ENCODE assay signal across 11 mouse cellular contexts in genomic region chr1:20700011-20700410, GRCm38 (mm10). TPM values are rescaled to one million over a fixed set of nuclear protein-coding genes. Genes with fewer than 3 reads are reported as not detected.
DNase-seq lines count a peak whose midpoint lies in the region; ATAC-seq and TF ChIP-seq lines count a peak whose summit lies in the region.
"Had no signal": no experiment of that assay in that cellular context is flagged by ENCODE, and none has a peak within 500 bp of the region (broad histone marks: within the 10 kb centered on the region; RNA-seq: fewer than 3 reads in every experiment).

No protein-coding gene starts in this region.

- DNase-seq in CD4-positive, CD25-positive, alpha-beta regulatory T cell, adult 2 months (ENCODE audit: low read depth, low spot score) = peak; percentile 14
- no peak for DNase-seq in heart, postnatal 0 days (ENCODE audit: low spot score)
- DNase-seq in heart, adult 9 months (ENCODE audit: low spot score in 2 of 2) = no peak
- peak; percentile 54 for DNase-seq in midbrain, postnatal 0 days (ENCODE audit: low spot score)
- DNase-seq in midbrain, embryonic 11.5 days (ENCODE audit: low spot score, missing footprints) = no peak
- DNase-seq in stomach, postnatal 0 days (ENCODE audit: low spot score) = no peak
- no peak for DNase-seq in spleen, postnatal 4 days (ENCODE audit: low spot score in 2 of 2)
- DNase-seq: liver, embryonic 13.5 days had no signal

- H3K9ac ChIP-seq in heart, postnatal 0 days (replicated peaks; ENCODE audit: low read depth, low read length) = no peak overlapping the region
- H3K9ac ChIP-seq in midbrain, postnatal 0 days (replicated peaks; ENCODE audit: low read length, poor library complexity, severe bottlenecking) = no peak overlapping the region
- no peak overlapping the region for H3K9ac ChIP-seq in midbrain, embryonic 11.5 days (ENCODE audit: low read length)
- no peak overlapping the region for H3K9ac ChIP-seq in stomach, postnatal 0 days (ENCODE audit: low read length)
- H3K9ac ChIP-seq: liver, embryonic 13.5 days had no signal

- no peak for ATAC-seq in CD4-positive, CD25-positive, alpha-beta regulatory T cell, adult 4 months
- ATAC-seq in heart, postnatal 0 days (ENCODE audit: insufficient read depth, low read depth) = no peak
- no peak for ATAC-seq in midbrain, postnatal 0 days (ENCODE audit: low FRiP score)
- no peak for ATAC-seq in midbrain, embryonic 11.5 days (ENCODE audit: low FRiP score)
- ATAC-seq in stomach, postnatal 0 days (ENCODE audit: low FRiP score, low TSS enrichment) = no peak

- H3K27ac ChIP-seq in heart, postnatal 0 days (ENCODE audit: low read depth) = no peak overlapping the region
- H3K27ac ChIP-seq in midbrain, postnatal 0 days (ENCODE audit: low read depth, low read length) = no peak overlapping the region
- H3K27ac ChIP-seq in midbrain, embryonic 11.5 days (ENCODE audit: low read depth, low read length) = no peak overlapping the region
- H3K27ac ChIP-seq in stomach, postnatal 0 days (replicated peaks) = no peak overlapping the region
- H3K27ac ChIP-seq: liver, embryonic 13.5 days had no signal

- H3K9me3 ChIP-seq in heart, postnatal 0 days (replicated peaks; ENCODE audit: control insufficient read depth, low read length) = no peaks in the 10 kb centered on the region
- H3K9me3 ChIP-seq in midbrain, postnatal 0 days (ENCODE audit: low read length) = no peaks in the 10 kb centered on the region
- H3K9me3 ChIP-seq in midbrain, embryonic 11.5 days (ENCODE audit: control insufficient read depth, low read length) = no peaks in the 10 kb centered on the region
- H3K9me3 ChIP-seq in stomach, postnatal 0 days (ENCODE audit: control insufficient read depth, low read length) = no peaks in the 10 kb centered on the region
- H3K9me3 ChIP-seq: liver, embryonic 13.5 days had no signal

- H3K4me3 ChIP-seq in heart, postnatal 0 days (ENCODE audit: low read depth, low read length) = no peak overlapping the region
- no peak overlapping the region for H3K4me3 ChIP-seq in midbrain, postnatal 0 days (ENCODE audit: low read depth, low read length)
- H3K4me3 ChIP-seq in midbrain, embryonic 11.5 days (ENCODE audit: low read depth, low read length) = no peak overlapping the region
- H3K4me3 ChIP-seq in stomach, postnatal 0 days (ENCODE audit: low read depth, low read length) = no peak overlapping the region
- H3K4me3 ChIP-seq: liver, embryonic 13.5 days had no signal

- H3K4me2 ChIP-seq in heart, postnatal 0 days (ENCODE audit: low read depth, low read length) = no peak overlapping the region
- H3K4me2 ChIP-seq in midbrain, postnatal 0 days (ENCODE audit: low read depth, low read length, poor library complexity, severe bottlenecking) = no peak overlapping the region
- H3K4me2 ChIP-seq in midbrain, embryonic 11.5 days = no peak overlapping the region
- no peak overlapping the region for H3K4me2 ChIP-seq in stomach, postnatal 0 days (replicated peaks; ENCODE audit: low read depth)
- H3K4me2 ChIP-seq: liver, embryonic 13.5 days had no signal

- TF ChIP-seq EP300 in heart, postnatal 0 days (IDR thresholded peaks at IDR 0.05; ENCODE audit: low read depth) = no peak
- TF ChIP-seq EP300 in stomach, postnatal 0 days (optimal IDR thresholded peaks at IDR 0.05) = no peak

- H3K27me3 ChIP-seq in heart, postnatal 0 days (ENCODE audit: control insufficient read depth, insufficient read depth, low read length) = no peaks in the 10 kb centered on the region
- H3K27me3 ChIP-seq in midbrain, postnatal 0 days (ENCODE audit: insufficient read depth, low read length) = no peaks in the 10 kb centered on the region
- no peaks in the 10 kb centered on the region for H3K27me3 ChIP-seq in midbrain, embryonic 11.5 days (ENCODE audit: control insufficient read depth, insufficient read depth, low read length)
- H3K27me3 ChIP-seq in stomach, postnatal 0 days (ENCODE audit: control insufficient read depth, insufficient read depth, low read length) = no peaks in the 10 kb centered on the region
- H3K27me3 ChIP-seq: liver, embryonic 13.5 days had no signal

- WGBS in heart, postnatal 0 days = 53% methylated on average over 3 of the region's 3 CpGs
- 64% methylated on average over 3 of the region's 3 CpGs for WGBS in midbrain, postnatal 0 days
- WGBS in midbrain, embryonic 11.5 days = 73% methylated on average over 3 of the region's 3 CpGs
- WGBS in stomach, postnatal 0 days = 65% methylated on average over 3 of the region's 3 CpGs

- TF ChIP-seq CTCF in heart, postnatal 0 days (IDR thresholded peaks at IDR 0.05; ENCODE audit: low read depth) = peak; percentile 52
- peak; percentile 93 for TF ChIP-seq CTCF in midbrain, postnatal 0 days (IDR thresholded peaks at IDR 0.05)
- peak; percentile 80 for TF ChIP-seq CTCF in stomach, postnatal 0 days (IDR thresholded peaks at IDR 0.05; ENCODE audit: low read depth)

- no peaks in the 10 kb centered on the region for H3K36me3 ChIP-seq in heart, postnatal 0 days (replicated peaks; ENCODE audit: control insufficient read depth, insufficient read depth, low read length)
- H3K36me3 ChIP-seq in midbrain, postnatal 0 days (ENCODE audit: insufficient read depth, low read length) = no peaks in the 10 kb centered on the region
- no peaks in the 10 kb centered on the region for H3K36me3 ChIP-seq in midbrain, embryonic 11.5 days (ENCODE audit: control insufficient read depth, insufficient read depth, low read length)
- no peaks in the 10 kb centered on the region for H3K36me3 ChIP-seq in stomach, postnatal 0 days (ENCODE audit: control insufficient read depth, insufficient read depth, low read length)
- H3K36me3 ChIP-seq: liver, embryonic 13.5 days had no signal

- no peaks in the 10 kb centered on the region for H3K4me1 ChIP-seq in heart, postnatal 0 days (ENCODE audit: control insufficient read depth, insufficient read depth)
- H3K4me1 ChIP-seq in midbrain, postnatal 0 days (ENCODE audit: insufficient read depth, low read length) = no peaks in the 10 kb centered on the region
- no peaks in the 10 kb centered on the region for H3K4me1 ChIP-seq in midbrain, embryonic 11.5 days (ENCODE audit: control insufficient read depth, insufficient read depth, low read length)
- no peaks in the 10 kb centered on the region for H3K4me1 ChIP-seq in stomach, postnatal 0 days (replicated peaks; ENCODE audit: control insufficient read depth, insufficient read depth)
- H3K4me1 ChIP-seq: liver, embryonic 13.5 days had no signal

RNA-seq across cellular contexts. Expression of gene Il17a, which starts 30.7 kb away (rescaled TPM):
- polyA plus RNA-seq in CD4-positive, CD25-positive, alpha-beta regulatory T cell, adult 4 months (2017; shearing (Covaris generic)) = not detected
- not detected in 2 replicates for total RNA-seq in heart, postnatal 0 days (2014; rRNA removed; ENCODE audit: low replicate concordance)
- not detected in 2 replicates for polyA plus RNA-seq in heart, postnatal 0 days (2015; fragmentation: Nextera tagmentation; extraction: Ambion mirVana)
- total RNA-seq in midbrain, postnatal 0 days (2014; rRNA removed) = not detected in 2 replicates
- polyA plus RNA-seq in midbrain, postnatal 0 days (2015; fragmentation: Nextera tagmentation; extraction: Ambion mirVana) = not detected in 2 replicates
- polyA plus RNA-seq in midbrain, embryonic 11.5 days (2014; fragmentation: Nextera tagmentation; extraction: Ambion mirVana) = not detected in 2 replicates
- polyA plus RNA-seq in stomach, postnatal 0 days (2015; fragmentation: Nextera tagmentation; extraction: Ambion mirVana) = not detected in 2 replicates
- total RNA-seq: adrenal gland, postnatal 36 days; heart, postnatal 25 days had no signal
- polyA plus RNA-seq: liver, embryonic 13.5 days had no signal

Comparison
In these comparisons a context has a peak if more than half of its experiments do, and no peak if none do; other contexts are left out.
1. DNase-seq: peak in CD4-positive, CD25-positive, alpha-beta regulatory T cell, adult 2 months (single experiment) and midbrain, postnatal 0 days (single experiment); none in heart, postnatal 0 days (single experiment), heart, adult 9 months (0 of 2), midbrain, embryonic 11.5 days (single experiment), stomach, postnatal 0 days (single experiment) and spleen, postnatal 4 days (0 of 2).
2. Peak in every context shown above with its lines, with median percentiles within 50 percentile points of each other: CTCF ChIP-seq.